Mouse (Mus musculus) cerebellum, adult 2 months (tissue): ENCODE results near the gene Grid1. TPM values are rescaled to one million over a fixed set of nuclear protein-coding genes. Genes with fewer than 3 reads are reported as not detected.

Experiments
- DNase-seq, 2 experiments: peaks; one replicate each; pipeline ENCODE4 v3.0.0; 2021
- H3K27ac ChIP-seq: fragments of 200-500 bp; 2 replicates; pipeline ENCODE4 v1.5.1; 2012; ENCODE audit warnings: low read length, control low read depth, inconsistent platforms; ENCODE audit not compliant: insufficient read depth
- H3K27me3 ChIP-seq: fragments of 200-500 bp; 2 replicates; pipeline ENCODE4 v1.6.1; 2012; ENCODE audit warnings: inconsistent platforms, mild to moderate bottlenecking, low read length, moderate library complexity; ENCODE audit not compliant: control insufficient read depth, insufficient read depth
- H3K4me1 ChIP-seq: fragments of 200-500 bp; 2 replicates; pipeline ENCODE4 v1.6.1; 2011; ENCODE audit warnings: low read length; ENCODE audit not compliant: control insufficient read depth, insufficient read depth
- H3K4me3 ChIP-seq: fragments of 200-500 bp; replicated peaks from 2 replicates; pipeline ENCODE3; 2011; ENCODE audit warnings: mild to moderate bottlenecking, low read depth, low read length, control low read depth; ENCODE audit not compliant: insufficient read depth
- CTCF ChIP-seq: fragments of 200-500 bp; IDR thresholded peaks from 2 replicates; pipeline ENCODE4 v1.5.1; 2011; ENCODE audit warnings: low read depth, mild to moderate bottlenecking, control low read depth, low read length, moderate library complexity, borderline replicate concordance; ENCODE audit not compliant: insufficient read depth
- POLR2A ChIP-seq: fragments of 200-500 bp; IDR thresholded peaks from 2 replicates; pipeline ENCODE4 v1.6.1; 2011; ENCODE audit warnings: low read length, control low read depth, borderline replicate concordance; ENCODE audit not compliant: insufficient read depth
- WGBS: fragments of 180-500 bp; shearing (Covaris S2); methylation state at CpG from one replicate; pipeline ENCODE4 v1.1.7; 2018; 5-methylcytosine and 5-hydroxymethylcytosine counted together
- polyA plus RNA-seq: library from polyadenylated mRNA; depleted of rRNA; stranded (reverse); fragments of >200 nt; gene quantifications from 2 replicates; pipeline ENCODE4 v1.2.3, GENCODE M21; 2012

The Grid1 gene
- polyA plus RNA-seq, 1 experiment: 13.3 TPM

GRCm38 (mm10) chr14:35209444-35209843 is 389.5 kb downstream of the Grid1 start:
- no peak for TF ChIP-seq CTCF
- Histone ChIP-seq H3K27ac (no peak overlapping the region), H3K4me1 (no peaks in the 10 kb centered on the region), H3K27me3 (no peaks in the 10 kb centered on the region), H3K4me3 (no peak overlapping the region)
- DNase-seq: no peak
- WGBS: 78% methylated on average over 6 of the region's 6 CpGs

DNA sequence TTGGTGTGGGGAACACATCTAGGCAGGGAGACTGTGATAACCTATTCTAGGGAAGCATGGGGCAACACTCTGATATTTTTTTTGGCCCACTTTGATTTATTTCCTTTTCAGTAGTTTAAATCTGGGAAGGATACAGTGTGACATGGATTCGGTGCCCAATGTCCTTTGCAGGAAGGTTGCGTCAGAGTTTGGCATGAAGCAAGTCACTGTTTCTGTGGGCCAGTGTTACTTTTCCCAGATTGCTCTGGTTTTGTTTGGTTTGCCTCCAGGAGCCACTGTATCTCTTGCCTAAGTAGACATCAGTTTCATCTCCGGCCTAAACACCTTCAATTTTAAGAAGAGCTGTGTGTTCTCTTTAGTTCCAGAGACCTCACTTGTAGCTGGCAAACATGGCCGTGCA is 399.1 kb downstream of the Grid1 start:
- H3K27me3 ChIP-seq: no peaks in the 10 kb centered on the region
- TF ChIP-seq CTCF (no peak), POLR2A (no peak)
- WGBS: 95% methylated on average over 4 of the region's 4 CpGs
- no peaks in the 10 kb centered on the region for H3K4me1 ChIP-seq
- no peak overlapping the region for H3K4me3 ChIP-seq
- DNase-seq: no peak
- H3K27ac ChIP-seq: no peak overlapping the region

DNA sequence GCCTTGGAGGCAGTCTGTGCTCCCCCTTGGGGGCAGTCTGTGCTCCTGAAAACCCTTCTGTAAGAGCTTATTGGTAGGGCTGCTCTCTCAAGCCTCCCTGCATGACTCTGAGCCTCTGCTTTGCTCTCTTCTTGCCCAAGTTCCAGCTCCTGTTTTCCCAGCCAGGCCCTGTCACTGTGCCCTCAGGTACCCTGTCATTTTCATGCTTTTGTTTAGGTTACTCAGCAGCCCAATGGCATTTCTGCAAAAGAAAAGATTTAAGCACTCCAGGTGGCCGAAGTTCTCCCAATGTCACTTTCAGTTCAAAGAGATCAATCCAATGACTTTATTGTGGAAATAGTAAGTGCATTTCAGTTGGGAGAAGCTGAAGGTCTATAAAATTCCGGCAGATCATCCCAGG is 402.3 kb downstream of the Grid1 start:
- no peak for DNase-seq
- Histone ChIP-seq H3K27me3 (no peaks in the 10 kb centered on the region), H3K4me3 (no peak overlapping the region), H3K27ac (no peak overlapping the region), H3K4me1 (no peaks in the 10 kb centered on the region)
- TF ChIP-seq CTCF (no peak), POLR2A (no peak)
- WGBS: 85% methylated on average over 2 of the region's 2 CpGs

- Histone ChIP-seq H3K4me3 (no peak overlapping the region), H3K4me1 (no peaks in the 10 kb centered on the region), H3K27ac (no peak overlapping the region), H3K27me3 (no peaks in the 10 kb centered on the region)
- no peak for DNase-seq
- TF ChIP-seq CTCF (no peak), POLR2A (no peak)
- 90% methylated on average over 5 of the region's 5 CpGs for WGBS
Measured at GRCm38 (mm10) chr14:35227581-35227980, 407.7 kb downstream of the Grid1 start.

- TF ChIP-seq POLR2A (no peak), CTCF (no peak)
- no peaks in the 10 kb centered on the region for H3K27me3 ChIP-seq
- no peaks in the 10 kb centered on the region for H3K4me1 ChIP-seq
- H3K27ac ChIP-seq: no peak overlapping the region
- DNase-seq: no peak
- no peak overlapping the region for H3K4me3 ChIP-seq
Measured at GRCm38 (mm10) chr14:35231384-35231783, 411.5 kb downstream of the Grid1 start.

DNA sequence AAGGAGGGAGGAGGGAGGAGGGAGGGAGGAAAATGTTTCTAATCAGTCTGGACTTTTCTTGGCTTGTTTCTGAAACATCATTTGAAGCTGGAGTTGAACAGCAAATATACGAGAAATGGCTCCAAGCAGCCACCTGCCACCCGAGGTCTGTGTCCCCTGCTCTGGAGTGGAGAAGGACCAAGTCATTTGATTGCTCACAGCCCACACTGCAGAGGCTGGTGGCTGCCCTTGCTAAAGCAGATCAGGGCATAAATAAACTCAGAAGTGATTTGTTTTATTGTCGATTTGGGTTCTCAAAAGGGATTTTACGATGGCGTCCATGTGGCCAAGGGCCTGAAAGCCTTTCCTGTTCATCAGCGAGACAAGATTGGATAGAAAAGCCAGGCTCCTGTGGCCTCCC is 423.0 kb downstream of the Grid1 start:
- H3K4me3 ChIP-seq: no peak overlapping the region
- no peak overlapping the region for H3K27ac ChIP-seq
- WGBS: 76% methylated on average over 6 of the region's 6 CpGs
- H3K4me1 ChIP-seq: no peaks in the 10 kb centered on the region
- DNase-seq: no peak
- no peaks in the 10 kb centered on the region; the same call in 1 of the 2 replicates for H3K27me3 ChIP-seq
- TF ChIP-seq CTCF (no peak), POLR2A (no peak)

DNA sequence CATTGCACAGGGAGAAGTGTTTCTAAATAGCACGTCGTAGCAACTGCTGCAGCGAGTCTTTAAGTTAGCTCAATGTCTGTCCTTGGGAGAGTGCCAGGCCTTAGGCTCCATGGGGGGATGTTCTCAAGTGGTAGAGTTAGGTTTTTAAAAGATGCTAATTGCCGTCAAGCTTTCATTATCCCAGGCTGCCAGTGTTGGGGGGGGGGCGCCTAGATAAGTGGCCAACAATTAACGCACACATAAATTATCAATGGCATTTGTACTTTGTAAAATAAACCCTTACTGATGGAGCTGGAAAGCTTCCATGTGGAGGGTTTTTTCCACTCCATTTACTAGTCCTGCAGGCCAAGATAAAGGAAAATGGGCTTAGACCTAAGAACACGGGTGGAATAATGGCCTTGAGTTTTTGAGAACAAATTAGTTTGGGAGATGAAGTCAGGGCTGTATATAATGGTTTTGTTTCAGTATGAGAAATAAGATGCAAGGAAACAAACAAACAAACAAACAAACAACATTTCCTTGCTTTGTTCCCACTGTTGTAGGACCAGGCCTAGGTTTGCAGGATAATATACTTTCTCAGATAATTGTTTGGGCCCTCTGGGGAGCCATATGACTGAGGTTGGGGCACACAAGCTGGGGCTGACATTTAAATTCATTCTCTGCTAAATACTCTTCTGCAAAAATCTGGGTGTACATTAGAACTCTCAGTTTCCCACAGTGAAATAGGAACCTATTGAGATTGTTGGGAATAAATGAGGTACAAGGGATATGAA is 425.1 kb downstream of the Grid1 start:
- H3K4me3 ChIP-seq: no peak overlapping the region
- WGBS: 36% methylated on average over 7 of the region's 7 CpGs
- no peaks in the 10 kb centered on the region for H3K4me1 ChIP-seq
- DNase-seq: no peak
- no peak overlapping the region for H3K27ac ChIP-seq
- H3K27me3 ChIP-seq: no peaks in the 10 kb centered on the region; the same call in 1 of the 2 replicates
- TF ChIP-seq CTCF: no peak
- TF ChIP-seq POLR2A: no peak

DNA sequence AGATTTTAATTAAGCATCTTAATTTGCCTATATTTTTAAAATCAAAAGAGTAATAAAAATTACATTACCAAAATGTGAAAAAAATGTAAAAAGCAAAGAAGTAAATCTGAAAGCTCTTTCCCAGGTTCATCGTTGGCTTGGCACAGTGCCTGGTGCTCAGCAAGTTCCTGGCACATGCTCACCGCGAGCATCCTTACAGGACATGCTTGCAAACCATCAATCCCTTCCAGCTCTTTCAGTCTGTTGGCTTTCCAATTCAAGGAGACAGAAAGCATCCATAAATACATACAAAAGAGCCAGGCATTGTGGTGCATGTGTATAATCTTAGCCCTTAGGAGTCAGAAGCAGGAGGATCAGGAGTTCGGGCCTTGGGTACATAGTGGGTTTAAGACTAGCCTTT is 430.5 kb downstream of the Grid1 start:
- Histone ChIP-seq H3K27ac (no peak overlapping the region), H3K27me3 (no peaks in the 10 kb centered on the region), H3K4me1 (no peaks in the 10 kb centered on the region), H3K4me3 (no peak overlapping the region)
- no peak for TF ChIP-seq CTCF
- no peak for TF ChIP-seq POLR2A
- peak; percentile 77 to 79 for DNase-seq
- 12% methylated on average over 4 of the region's 4 CpGs for WGBS
